Mouse (Mus musculus) erythroblast, embryonic 14.5 days (primary cell): Measurements from ENCODE around the gene Pgm5. TPM values are rescaled to one million over a fixed set of nuclear protein-coding genes. Genes with fewer than 3 reads are reported as not detected.

Source experiments
- H3K27me3 ChIP-seq: 2 replicates; pipeline ENCODE4 v1.6.1; 2012; ENCODE audit warnings: inconsistent platforms; ENCODE audit not compliant: control insufficient read depth
- H3K36me3 ChIP-seq: 2 replicates; pipeline ENCODE4 v1.6.1; 2012; ENCODE audit warnings: mild to moderate bottlenecking, inconsistent platforms; ENCODE audit not compliant: control insufficient read depth
- H3K4me1 ChIP-seq: 2 replicates; pipeline ENCODE4 v1.6.1; 2012; ENCODE audit warnings: inconsistent platforms; ENCODE audit not compliant: control insufficient read depth
- H3K4me3 ChIP-seq: replicated peaks from 2 replicates; pipeline ENCODE3; 2012; ENCODE audit warnings: moderate library complexity, mild to moderate bottlenecking, inconsistent platforms
- H3K9me3 ChIP-seq: 2 replicates; pipeline ENCODE4 v1.6.1; 2012; ENCODE audit warnings: low read length, inconsistent platforms, mixed read lengths; ENCODE audit not compliant: control insufficient read depth
- GATA1 ChIP-seq: IDR thresholded peaks from 2 replicates; pipeline ENCODE4 v1.6.1; 2012; ENCODE audit warnings: low read length, inconsistent platforms, mixed read lengths
- TAL1 ChIP-seq: IDR thresholded peaks from 3 replicates; pipeline ENCODE4 v1.6.1; 2012; ENCODE audit warnings: low read length, inconsistent platforms, mixed read lengths
- polyA plus RNA-seq: library from polyadenylated mRNA; stranded (reverse); fragments of >175 nt; gene quantifications from 2 replicates; pipeline ENCODE4 v1.2.3, GENCODE M21; 2012

The Pgm5 gene
- polyA plus RNA-seq, 1 experiment: not detected

DNA sequence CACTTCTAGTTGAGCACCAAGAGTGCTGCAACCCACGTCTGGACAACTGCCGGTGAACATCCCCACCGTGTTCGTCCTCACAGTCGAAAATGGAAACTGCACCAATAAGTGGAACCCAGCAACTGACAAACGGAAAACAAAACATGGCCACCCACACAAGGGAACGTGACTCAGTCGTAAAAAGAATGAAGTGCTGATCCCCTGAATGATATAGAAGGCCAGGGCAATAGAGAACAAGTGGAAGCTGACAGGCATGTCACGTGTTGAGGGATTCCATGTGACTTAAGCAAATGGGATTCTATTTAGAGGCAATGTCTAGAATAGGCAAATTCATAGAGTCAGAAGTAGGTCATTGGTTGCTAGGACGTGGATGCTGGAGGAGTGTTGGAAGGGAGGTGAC is 137.3 kb downstream of the Pgm5 start:
- Histone ChIP-seq H3K9me3 (no peaks in the 10 kb centered on the region), H3K4me3 (no peak overlapping the region), H3K4me1 (no peaks in the 10 kb centered on the region), H3K36me3 (no peaks in the 10 kb centered on the region), H3K27me3 (no peaks in the 10 kb centered on the region)
- no peak for TF ChIP-seq TAL1
- TF ChIP-seq GATA1: no peak

DNA sequence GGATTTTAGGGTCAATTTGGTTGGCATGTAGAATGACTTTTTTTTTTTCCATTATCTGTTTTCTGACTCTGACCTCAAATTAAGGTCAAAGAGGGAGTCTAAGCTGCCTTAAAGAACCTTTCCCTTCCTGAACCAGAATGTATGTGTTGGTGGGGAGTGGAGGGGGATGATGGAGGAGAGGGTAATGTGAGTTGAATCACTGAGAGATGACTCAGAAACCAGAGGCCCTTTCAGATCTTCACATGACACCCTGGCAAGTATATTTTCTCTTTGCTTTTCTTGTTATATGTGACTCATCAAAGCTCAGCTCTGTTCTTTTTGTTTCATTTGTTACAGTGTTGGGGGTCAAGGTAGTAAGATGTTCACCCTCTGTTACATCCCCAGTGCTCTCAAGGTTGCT is 141.2 kb downstream of the Pgm5 start:
- H3K27me3 ChIP-seq: no peaks in the 10 kb centered on the region
- no peaks in the 10 kb centered on the region for H3K4me1 ChIP-seq
- H3K9me3 ChIP-seq: no peaks in the 10 kb centered on the region
- TF ChIP-seq TAL1: no peak
- TF ChIP-seq GATA1: no peak
- H3K4me3 ChIP-seq: no peak overlapping the region
- no peaks in the 10 kb centered on the region for H3K36me3 ChIP-seq

DNA sequence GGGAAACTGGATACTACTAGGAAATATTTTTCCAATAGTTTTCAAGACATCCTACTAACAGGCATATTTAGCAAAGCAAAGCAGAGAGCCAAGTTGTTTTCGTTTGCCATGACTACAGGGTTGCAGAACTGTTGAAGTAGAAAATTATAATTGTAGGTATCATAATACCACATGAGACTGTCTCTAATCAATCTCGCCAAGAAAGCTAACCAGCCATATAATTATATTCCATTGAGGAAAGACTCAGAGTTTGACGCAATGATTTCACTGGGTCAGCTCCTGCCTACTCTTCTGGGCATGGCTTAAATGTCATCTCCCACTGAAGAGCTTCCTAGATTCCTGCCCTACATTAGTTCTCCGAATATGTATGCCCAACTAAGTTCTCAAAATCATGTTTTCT is 142.2 kb downstream of the Pgm5 start:
- TF ChIP-seq GATA1 (no peak), TAL1 (no peak)
- no peaks in the 10 kb centered on the region for H3K9me3 ChIP-seq
- no peaks in the 10 kb centered on the region for H3K4me1 ChIP-seq
- H3K27me3 ChIP-seq: no peaks in the 10 kb centered on the region
- no peaks in the 10 kb centered on the region for H3K36me3 ChIP-seq
- no peak overlapping the region for H3K4me3 ChIP-seq

- Histone ChIP-seq H3K9me3 (no peaks in the 10 kb centered on the region), H3K4me1 (no peaks in the 10 kb centered on the region), H3K36me3 (no peaks in the 10 kb centered on the region), H3K27me3 (no peaks in the 10 kb centered on the region), H3K4me3 (no peak overlapping the region)
- no peak for TF ChIP-seq TAL1
- no peak for TF ChIP-seq GATA1
These were observed 143.6 kb downstream of the Pgm5 start for GRCm38 (mm10) chr19:24718021-24718420.

DNA sequence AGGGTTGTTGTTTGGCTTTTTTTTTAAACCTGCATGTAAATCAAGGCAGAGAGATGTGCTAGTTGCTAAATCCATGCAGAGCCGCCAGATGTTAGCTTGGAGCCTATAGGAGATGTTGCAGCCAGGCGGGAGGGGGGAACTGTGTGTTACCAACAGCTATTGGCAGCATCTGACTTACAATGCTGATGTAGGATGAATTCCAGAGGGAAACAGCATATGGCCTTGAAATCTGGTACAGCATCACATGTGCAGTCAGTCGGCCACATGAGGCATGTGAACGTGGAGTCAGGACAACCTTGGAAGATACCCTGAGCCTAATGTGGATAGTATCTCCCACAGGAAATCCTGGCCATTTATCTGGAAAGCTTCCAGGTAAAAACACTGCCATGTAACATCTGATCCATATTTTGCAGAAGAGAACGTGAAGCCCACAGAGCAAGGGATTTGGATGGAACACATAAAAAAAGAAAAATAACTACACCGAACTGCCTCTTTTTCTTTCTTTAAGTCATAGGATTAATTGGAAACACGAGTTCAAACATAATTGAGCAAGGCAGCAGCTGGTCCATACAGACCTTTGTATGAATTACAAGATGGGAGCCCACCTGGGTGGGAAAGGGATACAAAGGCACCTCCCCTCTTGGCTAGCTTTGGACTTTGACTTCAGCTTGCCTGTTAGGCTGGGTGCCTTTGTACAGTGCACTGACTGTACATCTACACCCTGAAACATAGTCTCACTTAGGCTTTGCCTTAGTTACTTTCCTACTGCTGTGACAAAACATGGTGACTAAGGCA is 145.2 kb downstream of the Pgm5 start:
- no peaks in the 10 kb centered on the region for H3K4me1 ChIP-seq
- TF ChIP-seq GATA1 (no peak), TAL1 (no peak)
- H3K4me3 ChIP-seq: no peak overlapping the region
- H3K27me3 ChIP-seq: no peaks in the 10 kb centered on the region
- H3K36me3 ChIP-seq: no peaks in the 10 kb centered on the region
- no peaks in the 10 kb centered on the region for H3K9me3 ChIP-seq

- no peak overlapping the region for H3K4me3 ChIP-seq
- H3K9me3 ChIP-seq: no peaks in the 10 kb centered on the region
- no peaks in the 10 kb centered on the region for H3K4me1 ChIP-seq
- no peaks in the 10 kb centered on the region for H3K36me3 ChIP-seq
- TF ChIP-seq TAL1 (no peak), GATA1 (no peak)
- no peaks in the 10 kb centered on the region for H3K27me3 ChIP-seq
These were observed 153.6 kb downstream of the Pgm5 start for GRCm38 (mm10) chr19:24708032-24708431.

DNA sequence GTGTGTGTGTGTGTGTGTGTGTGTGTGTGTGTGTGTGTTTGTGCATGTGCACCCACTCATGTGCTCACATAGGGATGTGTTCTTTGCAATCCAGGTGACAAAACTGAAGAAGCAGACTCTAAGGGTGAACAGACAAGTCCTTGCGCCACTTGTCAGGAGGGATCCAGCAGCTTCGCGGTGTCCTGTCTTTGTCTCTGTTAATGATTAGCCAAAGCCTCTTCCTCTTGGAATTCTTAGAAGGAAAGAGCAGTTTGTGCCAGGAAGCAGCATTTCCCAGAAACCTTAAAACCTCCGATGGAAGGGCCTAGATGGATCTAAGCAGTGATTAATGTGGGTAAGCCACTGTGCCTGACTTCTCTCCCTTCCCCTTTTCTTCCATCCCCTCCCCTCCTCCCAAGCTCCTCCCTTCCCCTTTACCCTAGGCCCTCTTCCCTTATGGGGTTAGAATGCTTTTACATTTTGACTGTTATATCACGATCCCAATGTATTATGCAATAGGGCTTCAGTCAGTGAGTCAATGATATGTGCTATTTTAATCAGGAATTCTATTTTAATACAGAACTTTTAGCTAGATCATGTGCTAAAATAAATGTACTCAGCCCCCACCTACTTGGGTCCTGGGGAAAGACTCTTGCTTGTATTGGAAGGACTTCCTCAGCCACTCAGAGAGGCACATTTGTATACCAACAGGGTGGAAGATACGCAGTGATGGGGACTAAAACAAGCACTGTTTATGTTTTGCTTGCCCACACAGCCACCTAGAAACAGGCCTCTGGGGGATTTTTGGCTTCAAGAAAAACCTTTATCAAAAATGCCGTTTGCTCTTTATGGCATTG is 154.4 kb downstream of the Pgm5 start:
- TF ChIP-seq GATA1 (no peak), TAL1 (no peak)
- H3K4me3 ChIP-seq: no peak overlapping the region
- no peaks in the 10 kb centered on the region for H3K27me3 ChIP-seq
- H3K36me3 ChIP-seq: no peaks in the 10 kb centered on the region
- no peaks in the 10 kb centered on the region for H3K9me3 ChIP-seq
- no peaks in the 10 kb centered on the region for H3K4me1 ChIP-seq

GRCm38 (mm10) chr19:24705395-24705794 is 156.3 kb downstream of the Pgm5 start:
- no peaks in the 10 kb centered on the region for H3K4me1 ChIP-seq
- no peak for TF ChIP-seq GATA1
- no peak for TF ChIP-seq TAL1
- no peak overlapping the region for H3K4me3 ChIP-seq
- no peaks in the 10 kb centered on the region for H3K36me3 ChIP-seq
- no peaks in the 10 kb centered on the region for H3K27me3 ChIP-seq
- H3K9me3 ChIP-seq: no peaks in the 10 kb centered on the region

DNA sequence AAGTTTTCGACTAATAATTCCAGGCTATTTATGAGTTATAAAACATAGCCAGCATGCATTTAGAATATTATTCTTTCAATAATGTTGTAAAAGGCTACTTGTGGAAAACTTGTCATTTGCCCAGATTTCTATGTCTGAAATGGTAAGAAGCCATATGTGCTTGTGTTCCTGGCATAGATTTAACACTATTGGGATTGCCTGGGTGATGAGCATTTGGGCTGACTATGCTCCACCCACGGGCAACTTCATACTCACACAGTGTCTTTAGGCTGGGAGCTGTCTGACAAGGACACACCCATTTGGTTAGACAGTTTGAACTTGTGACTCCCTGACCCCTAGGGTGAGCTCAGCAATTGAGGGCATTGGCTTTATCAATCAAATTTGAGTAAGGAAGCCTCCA is 157.3 kb downstream of the Pgm5 start:
- H3K9me3 ChIP-seq: no peaks in the 10 kb centered on the region
- no peak overlapping the region for H3K4me3 ChIP-seq
- no peaks in the 10 kb centered on the region for H3K27me3 ChIP-seq
- no peak for TF ChIP-seq TAL1
- no peak for TF ChIP-seq GATA1
- no peaks in the 10 kb centered on the region for H3K36me3 ChIP-seq
- no peaks in the 10 kb centered on the region for H3K4me1 ChIP-seq
